Mouse (Mus musculus): ENCODE data around the gene Lcn2.

GRCm38 (mm10) chr2:32395946-32396621 lies 8.0 kb upstream of the Lcn2 start:
- TF ChIP-seq CTCF (IDR thresholded peaks at IDR 0.05; ENCODE audit: extremely low read depth, insufficient read depth, low read length) = no peak
- TF ChIP-seq POLR2A (IDR thresholded peaks at IDR 0.05; ENCODE audit: extremely low read depth, insufficient read depth, low read length) = peak; percentile 84; the same call in 1 of the 2 replicates
